Mouse (Mus musculus): ENCODE measurements around the gene Btbd35f16. TPM values are rescaled to one million over a fixed set of nuclear protein-coding genes. Genes with fewer than 3 reads are reported as not detected.
"Not testable (repeated sequence)": the region's sequence is repeated elsewhere in the genome, so short reads cannot be mapped to it uniquely, and the experiment has no call there.

Gene Btbd35f16
- total RNA-seq (2022), result not detected

GRCm38 (mm10) chrX:3956902-3957301, at the start of gene Btbd35f16:
Btbd35f16 (minus strand) TSS chrX:3957002.
- DNase-seq (ENCODE audit: low spot score in 2 of 2), result not testable (repeated sequence)

Other genes starting within 250 kb of the Btbd35f16 start
- not detected for gene Btbd35f10, start 204.1 kb downstream of the Btbd35f16 start, total RNA-seq (2022)
- gene Btbd35f3, start 80.7 kb upstream of the Btbd35f16 start, total RNA-seq (2022), result not detected
- gene Btbd35f28, start 239.6 kb upstream of the Btbd35f16 start, total RNA-seq (2022), result not detected